Mouse (Mus musculus) midbrain, embryonic 11.5 days (tissue): ENCODE measurements around the gene Nudcd3. TPM values are rescaled to one million over a fixed set of nuclear protein-coding genes. Genes with fewer than 3 reads are reported as not detected.

Experiments used
- ATAC-seq: fragments of 200-750 bp; cut with Nextera tagmentation; 2 replicates; pipeline ENCODE4 v1.8.0; 2017; ENCODE audit warnings: moderate TSS enrichment, moderate library complexity; ENCODE audit not compliant: low FRiP score
- DNase-seq: peaks from one replicate; pipeline ENCODE4 v3.0.0; 2015; ENCODE audit warnings: low spot score; ENCODE audit errors: missing footprints
- H3K27ac ChIP-seq: fragments of 300-500 bp; sonication (generic); 2 replicates; pipeline ENCODE4 v1.5.1; 2014; ENCODE audit warnings: low read depth, low read length
- H3K27me3 ChIP-seq: fragments of 300-500 bp; sonication (generic); 2 replicates; pipeline ENCODE4 v1.6.1; 2014; ENCODE audit warnings: mild to moderate bottlenecking, low read length, moderate library complexity, mixed read lengths; ENCODE audit not compliant: control insufficient read depth, insufficient read depth
- H3K36me3 ChIP-seq: fragments of 300-500 bp; sonication (generic); 2 replicates; pipeline ENCODE4 v1.6.1; 2014; ENCODE audit warnings: mild to moderate bottlenecking, low read length, moderate library complexity, mixed read lengths; ENCODE audit not compliant: control insufficient read depth, insufficient read depth
- H3K4me1 ChIP-seq: fragments of 300-500 bp; sonication (generic); 2 replicates; pipeline ENCODE4 v1.6.1; 2014; ENCODE audit warnings: low read length; ENCODE audit not compliant: control insufficient read depth, insufficient read depth
- H3K4me2 ChIP-seq: fragments of 300-500 bp; sonication (generic); 2 replicates; pipeline ENCODE4 v1.6.1; 2014; ENCODE audit warnings: mild to moderate bottlenecking, moderate library complexity
- H3K4me3 ChIP-seq: fragments of 300-500 bp; sonication (generic); 2 replicates; pipeline ENCODE4 v1.5.1; 2014; ENCODE audit warnings: low read depth, low read length
- H3K9ac ChIP-seq: fragments of 300-500 bp; sonication (generic); 2 replicates; pipeline ENCODE4 v1.6.1; 2014; ENCODE audit warnings: low read length
- H3K9me3 ChIP-seq: fragments of 300-500 bp; sonication (generic); 2 replicates; pipeline ENCODE4 v1.6.1; 2016; ENCODE audit warnings: low read length; ENCODE audit not compliant: control insufficient read depth
- WGBS: fragments of 180-500 bp; shearing (Covaris S2); extraction: QIAGEN DNeasy Blood & Tissue Kit; methylation state at CpG from one replicate; pipeline ENCODE4 v1.1.7; 2014; 5-methylcytosine and 5-hydroxymethylcytosine counted together
- polyA plus RNA-seq: library from polyadenylated mRNA; unstranded; fragments of >200 nt; fragmentation: Nextera tagmentation; extraction: Ambion mirVana; gene quantifications from 2 replicates; pipeline ENCODE4 v1.2.1, GENCODE M21; 2014

Nudcd3 gene
- polyA plus RNA-seq, 1 experiment from 2014 or later = 46.8 TPM

GRCm38 (mm10) chr11:6183246-6183645 lies 17.0 kb downstream of the Nudcd3 start:
- H3K27ac ChIP-seq = no peak overlapping the region
- H3K4me2 ChIP-seq = no peak overlapping the region
- H3K9me3 ChIP-seq = no peaks in the 10 kb centered on the region
- WGBS = 66% methylated on average over 2 of the region's 2 CpGs
- no peaks in the 10 kb centered on the region for H3K36me3 ChIP-seq
- ATAC-seq (no peak), DNase-seq (no peak)
- H3K4me1 ChIP-seq = peaks cover 18% of the 10 kb centered on the region
- no peak overlapping the region for H3K4me3 ChIP-seq
- H3K9ac ChIP-seq = no peak overlapping the region
- H3K27me3 ChIP-seq = no peaks in the 10 kb centered on the region

- Histone ChIP-seq H3K4me2 (no peak overlapping the region), H3K27me3 (no peaks in the 10 kb centered on the region), H3K9me3 (no peaks in the 10 kb centered on the region), H3K4me3 (no peak overlapping the region), H3K4me1 (peaks cover 26% of the 10 kb centered on the region), H3K27ac (no peak overlapping the region), H3K9ac (no peak overlapping the region), H3K36me3 (no peaks in the 10 kb centered on the region)
- DNase-seq (no peak), ATAC-seq (no peak)
- WGBS = 55% methylated on average over 6 of the region's 6 CpGs
Observed at GRCm38 (mm10) chr11:6180811-6181399, 19.3 kb downstream of the Nudcd3 start.

- Histone ChIP-seq H3K4me1 (peaks cover 23% of the 10 kb centered on the region), H3K9ac (no peak overlapping the region), H3K36me3 (no peaks in the 10 kb centered on the region), H3K4me2 (no peak overlapping the region), H3K9me3 (no peaks in the 10 kb centered on the region), H3K27ac (no peak overlapping the region; the same call in 1 of the 2 replicates), H3K4me3 (no peak overlapping the region), H3K27me3 (no peaks in the 10 kb centered on the region)
- DNase-seq (no peak), ATAC-seq (no peak)
- 7% methylated on average over 8 of the region's 8 CpGs for WGBS
Observed at GRCm38 (mm10) chr11:6179194-6179593, 21.0 kb downstream of the Nudcd3 start.

GRCm38 (mm10) chr11:6178673-6179166 lies 21.5 kb downstream of the Nudcd3 start:
- ATAC-seq = no peak
- H3K4me3 ChIP-seq = no peak overlapping the region
- no peak overlapping the region for H3K4me2 ChIP-seq
- H3K27ac ChIP-seq = no peak overlapping the region; the same call in 1 of the 2 replicates
- WGBS = 5% methylated on average over 2 of the region's 2 CpGs
- peak; percentile 89 for DNase-seq
- H3K9me3 ChIP-seq = no peaks in the 10 kb centered on the region
- H3K36me3 ChIP-seq = no peaks in the 10 kb centered on the region
- peaks cover 23% of the 10 kb centered on the region for H3K4me1 ChIP-seq
- no peak overlapping the region for H3K9ac ChIP-seq
- H3K27me3 ChIP-seq = no peaks in the 10 kb centered on the region

GRCm38 (mm10) chr11:6177781-6178420 lies 22.3 kb downstream of the Nudcd3 start:
- no peak overlapping the region for H3K27ac ChIP-seq
- no peak for DNase-seq
- no peak for ATAC-seq
- H3K9ac ChIP-seq = no peak overlapping the region
- no peaks in the 10 kb centered on the region for H3K27me3 ChIP-seq
- peaks cover 23% of the 10 kb centered on the region for H3K4me1 ChIP-seq
- H3K4me2 ChIP-seq = no peak overlapping the region
- WGBS = 41% methylated on average over 8 of the region's 8 CpGs
- H3K36me3 ChIP-seq = no peaks in the 10 kb centered on the region
- H3K4me3 ChIP-seq = no peak overlapping the region
- no peaks in the 10 kb centered on the region for H3K9me3 ChIP-seq

GRCm38 (mm10) chr11:6175506-6175905 lies 24.7 kb downstream of the Nudcd3 start:
- ATAC-seq = no peak

GRCm38 (mm10) chr11:6174719-6175118 lies 25.5 kb downstream of the Nudcd3 start:
- ATAC-seq (no peak), DNase-seq (peak; percentile 84)
- H3K36me3 ChIP-seq = no peaks in the 10 kb centered on the region
- no peaks in the 10 kb centered on the region for H3K27me3 ChIP-seq
- WGBS = 93% methylated on average over 7 of the region's 7 CpGs
- no peak overlapping the region for H3K4me3 ChIP-seq
- H3K4me2 ChIP-seq = no peak overlapping the region
- H3K4me1 ChIP-seq = peaks cover 21% of the 10 kb centered on the region
- no peaks in the 10 kb centered on the region for H3K9me3 ChIP-seq
- no peak overlapping the region for H3K9ac ChIP-seq
- H3K27ac ChIP-seq = no peak overlapping the region

More at GRCm38 (mm10) chr11:6175506-6175905, 24.7 kb downstream of the Nudcd3 start:
- H3K4me1 ChIP-seq = peaks cover 23% of the 10 kb centered on the region
- H3K27me3 ChIP-seq = no peaks in the 10 kb centered on the region
- no peaks in the 10 kb centered on the region for H3K9me3 ChIP-seq
- H3K27ac ChIP-seq = no peak overlapping the region
- 73% methylated on average over 1 of the region's 1 CpGs for WGBS
- H3K9ac ChIP-seq = no peak overlapping the region
- H3K36me3 ChIP-seq = no peaks in the 10 kb centered on the region
- no peak overlapping the region for H3K4me3 ChIP-seq
- no peak for DNase-seq
- no peak overlapping the region for H3K4me2 ChIP-seq

GRCm38 (mm10) chr11:6169041-6169663 lies 31.1 kb downstream of the Nudcd3 start:
- H3K4me3 ChIP-seq = no peak overlapping the region
- no peak overlapping the region for H3K27ac ChIP-seq
- DNase-seq (peak; percentile 17), ATAC-seq (no peak)
- no peak overlapping the region for H3K4me2 ChIP-seq
- H3K27me3 ChIP-seq = no peaks in the 10 kb centered on the region
- WGBS = 94% methylated on average over 2 of the region's 2 CpGs
- H3K9ac ChIP-seq = no peak overlapping the region
- H3K9me3 ChIP-seq = no peaks in the 10 kb centered on the region
- H3K4me1 ChIP-seq = no peaks in the 10 kb centered on the region
- no peaks in the 10 kb centered on the region for H3K36me3 ChIP-seq

- H3K4me3 ChIP-seq = no peak overlapping the region
- H3K9me3 ChIP-seq = no peaks in the 10 kb centered on the region
- H3K9ac ChIP-seq = no peak overlapping the region
- H3K4me1 ChIP-seq = no peaks in the 10 kb centered on the region
- 91% methylated on average over 12 of the region's 12 CpGs for WGBS
- ATAC-seq (no peak), DNase-seq (no peak)
- no peak overlapping the region for H3K27ac ChIP-seq
- H3K27me3 ChIP-seq = no peaks in the 10 kb centered on the region
- no peak overlapping the region for H3K4me2 ChIP-seq
- H3K36me3 ChIP-seq = no peaks in the 10 kb centered on the region
Observed at GRCm38 (mm10) chr11:6166351-6166750, 33.9 kb downstream of the Nudcd3 start.
